Mouse (Mus musculus) CH12.LX (cell line): ENCODE results near the gene Nob1.

Source experiments
- CHD1 ChIP-seq: IDR thresholded peaks from 2 replicates; pipeline ENCODE4 v1.6.1; 2012; ENCODE audit warnings: low read depth, low read length, improper control_type of control experiment, inconsistent platforms
- CTCF ChIP-seq, 2 experiments: IDR thresholded peaks in 1 of 2; conservative IDR thresholded peaks in 1 of 2; 2 replicates each; pipeline ENCODE4 v1.5.1; 2011 to 2012; ENCODE audit warnings: low read depth in 2 of 2, low read length in 2 of 2, improper control_type of control experiment in 1 of 2, inconsistent platforms in 1 of 2, mild to moderate bottlenecking in 1 of 2, moderate library complexity in 1 of 2
- EP300 ChIP-seq: IDR thresholded peaks from 2 replicates; pipeline ENCODE4 v1.6.1; 2011; ENCODE audit warnings: low read length, improper control_type of control experiment
- IRF4 ChIP-seq: IDR thresholded peaks from 2 replicates; pipeline ENCODE4 v1.6.1; 2014; ENCODE audit warnings: low read depth, mild to moderate bottlenecking, inconsistent platforms, low read length, improper control_type of control experiment
- MAFK ChIP-seq: IDR thresholded peaks from 2 replicates; pipeline ENCODE4 v1.6.1; 2011; ENCODE audit warnings: low read length, improper control_type of control experiment; ENCODE audit not compliant: insufficient replicate concordance
- MAZ ChIP-seq: IDR thresholded peaks from 2 replicates; pipeline ENCODE4 v1.6.1; 2012; ENCODE audit warnings: low read depth, mild to moderate bottlenecking, inconsistent platforms, low read length, improper control_type of control experiment, moderate library complexity
- POLR2A ChIP-seq: IDR thresholded peaks from 2 replicates; pipeline ENCODE4 v1.6.1; 2011; ENCODE audit warnings: low read depth, mild to moderate bottlenecking, improper control_type of control experiment, low read length
- RAD21 ChIP-seq: IDR thresholded peaks from 2 replicates; pipeline ENCODE4 v1.6.1; 2011; ENCODE audit warnings: low read depth, mild to moderate bottlenecking, low read length, improper control_type of control experiment, moderate library complexity
- ZMIZ1 ChIP-seq: IDR thresholded peaks from 2 replicates; pipeline ENCODE4 v1.6.1; 2012; ENCODE audit warnings: low read depth, mild to moderate bottlenecking, inconsistent platforms, low read length, improper control_type of control experiment

DNA sequence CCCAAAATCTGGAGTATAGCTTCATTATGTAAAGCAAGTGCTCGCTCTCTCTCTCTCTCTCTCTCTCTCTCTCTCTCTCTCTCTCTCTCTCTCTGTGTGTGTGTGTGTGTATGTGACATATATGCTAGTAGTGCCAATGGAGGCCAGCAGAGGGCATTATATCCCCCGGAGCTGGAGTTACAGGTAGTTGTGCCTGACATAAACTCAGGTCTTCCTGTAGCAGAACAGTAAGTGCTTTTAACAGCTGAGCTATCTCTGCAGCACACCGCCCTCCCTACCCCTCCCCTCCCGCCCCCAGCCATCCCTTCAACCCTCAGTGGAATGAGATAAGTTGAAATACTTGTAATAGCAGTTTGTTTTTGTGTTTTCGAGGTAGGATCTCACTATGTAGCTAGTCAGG, 41.8 kb upstream of the Nob1 start:
- TF ChIP-seq IRF4 (no peak), CTCF (conservative IDR thresholded peaks at IDR 0.05 in 1 of 2, IDR thresholded peaks at IDR 0.05 in 1 of 2; ENCODE audit: low read depth in 2 of 2, low read length in 2 of 2) (peak in 1 of 2 experiments; percentile 52; a peak in 2 of 4 replicates), POLR2A (no peak), RAD21 (peak; percentile 27), ZMIZ1 (no peak), CHD1 (no peak), MAFK (no peak), MAZ (no peak), EP300 (no peak)
